Mouse (Mus musculus) embryonic facial prominence, embryonic 10.5 days (tissue): ENCODE measurements around the gene Pigk. TPM values are rescaled to one million over a fixed set of nuclear protein-coding genes. Genes with fewer than 3 reads are reported as not detected.

Source experiments
- DNase-seq: peaks from one replicate; pipeline ENCODE4 v3.0.0-alpha.2; 2017; ENCODE audit warnings: low spot score
- H3K27ac ChIP-seq: fragments of 300-500 bp; sonication (generic); replicated peaks from 2 replicates; pipeline ENCODE4 v1.5.1; 2016; ENCODE audit warnings: mild to moderate bottlenecking
- H3K27me3 ChIP-seq: fragments of 300-500 bp; sonication (generic); replicated peaks from 2 replicates; pipeline ENCODE4 v1.6.1; 2016; ENCODE audit warnings: low read depth, mild to moderate bottlenecking; ENCODE audit not compliant: poor library complexity, severe bottlenecking
- H3K36me3 ChIP-seq: fragments of 300-500 bp; sonication (generic); replicated peaks from 2 replicates; pipeline ENCODE4 v1.6.1; 2016; ENCODE audit warnings: mild to moderate bottlenecking, moderate library complexity
- H3K4me1 ChIP-seq: fragments of 300-500 bp; sonication (generic); 2 replicates; pipeline ENCODE4 v1.6.1; 2016
- H3K4me3 ChIP-seq: fragments of 300-500 bp; sonication (generic); 2 replicates; pipeline ENCODE4 v1.5.1; 2016; ENCODE audit warnings: mild to moderate bottlenecking, moderate library complexity
- H3K9me3 ChIP-seq: fragments of 300-500 bp; sonication (generic); 2 replicates; pipeline ENCODE4 v1.6.1; 2016; ENCODE audit warnings: mild to moderate bottlenecking
- WGBS: fragments of 180-500 bp; shearing (Covaris S2); methylation state at CpG from one replicate; pipeline ENCODE4 v1.1.7; 2016; 5-methylcytosine and 5-hydroxymethylcytosine counted together
- polyA plus RNA-seq: library from polyadenylated mRNA; unstranded; fragments of >200 nt; fragmentation: Nextera tagmentation; extraction: Ambion mirVana; gene quantifications from 2 replicates; pipeline ENCODE4 v1.2.1, GENCODE M21; 2016

Pigk gene
- polyA plus RNA-seq, 1 experiment from 2014 or later = 34.1 TPM

GRCm38 (mm10) chr3:152832436-152832835 lies 118.5 kb downstream of the Pigk start:
- 95% methylated on average over 4 of the region's 4 CpGs for WGBS
- Histone ChIP-seq H3K9me3 (no peaks in the 10 kb centered on the region), H3K4me1 (peaks cover 9% of the 10 kb centered on the region), H3K27me3 (no peaks in the 10 kb centered on the region), H3K36me3 (no peaks in the 10 kb centered on the region), H3K27ac (no peak overlapping the region), H3K4me3 (no peak overlapping the region)
- no peak for DNase-seq

GRCm38 (mm10) chr3:152837407-152837806 lies 123.5 kb downstream of the Pigk start:
- WGBS = 83% methylated on average over 2 of the region's 2 CpGs
- DNase-seq = no peak
- 0 out of 2 replicates have a peak, but pooled peaks cover 6% of the 10 kb centered on the region for H3K4me1 ChIP-seq
- H3K4me3 ChIP-seq = no peak overlapping the region
- H3K27me3 ChIP-seq = no peaks in the 10 kb centered on the region
- no peaks in the 10 kb centered on the region for H3K9me3 ChIP-seq
- no peak overlapping the region for H3K27ac ChIP-seq
- H3K36me3 ChIP-seq = no peaks in the 10 kb centered on the region

GRCm38 (mm10) chr3:152837938-152838337 lies 124.0 kb downstream of the Pigk start:
- no peaks in the 10 kb centered on the region for H3K36me3 ChIP-seq
- 91% methylated on average over 1 of the region's 1 CpGs for WGBS

DNA sequence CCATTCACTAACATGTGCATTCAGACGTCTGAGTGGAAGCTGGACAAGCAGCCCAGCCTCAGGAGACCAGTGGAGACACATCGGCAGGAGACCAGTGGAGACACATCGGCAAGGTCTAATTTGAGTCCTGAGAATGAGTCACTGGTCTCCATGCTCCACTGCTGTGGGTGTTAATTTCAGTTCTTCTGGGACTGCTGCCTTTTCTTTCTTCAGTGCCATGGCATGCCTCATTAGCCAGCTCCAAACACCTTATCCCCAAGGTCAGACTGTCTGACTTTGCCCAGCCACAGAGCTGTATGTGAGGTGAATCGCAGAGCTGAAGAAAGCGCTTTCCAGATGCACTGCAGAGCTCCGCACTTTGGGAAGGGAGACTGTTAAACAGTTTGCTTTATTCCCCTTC lies 127.4 kb downstream of the Pigk start:
- Histone ChIP-seq H3K4me1 (0 out of 2 replicates have a peak, but pooled peaks cover 6% of the 10 kb centered on the region), H3K9me3 (no peaks in the 10 kb centered on the region), H3K36me3 (no peaks in the 10 kb centered on the region), H3K4me3 (no peak overlapping the region), H3K27me3 (no peaks in the 10 kb centered on the region), H3K27ac (no peak overlapping the region)
- WGBS = 90% methylated on average over 6 of the region's 6 CpGs
- no peak for DNase-seq

More at GRCm38 (mm10) chr3:152837938-152838337, 124.0 kb downstream of the Pigk start:
- no peaks in the 10 kb centered on the region for H3K9me3 ChIP-seq
- no peak for DNase-seq
- H3K27ac ChIP-seq = no peak overlapping the region
- 0 out of 2 replicates have a peak, but pooled peaks cover 6% of the 10 kb centered on the region for H3K4me1 ChIP-seq
- no peak overlapping the region for H3K4me3 ChIP-seq
- no peaks in the 10 kb centered on the region for H3K27me3 ChIP-seq

GRCm38 (mm10) chr3:152842648-152843047 lies 128.7 kb downstream of the Pigk start:
- no peak overlapping the region for H3K27ac ChIP-seq
- no peak overlapping the region for H3K4me3 ChIP-seq
- H3K4me1 ChIP-seq = peaks cover 9% of the 10 kb centered on the region; the same call in 1 of the 2 replicates
- no peak for DNase-seq
- H3K36me3 ChIP-seq = no peaks in the 10 kb centered on the region
- 82% methylated on average over 3 of the region's 3 CpGs for WGBS
- H3K9me3 ChIP-seq = no peaks in the 10 kb centered on the region
- H3K27me3 ChIP-seq = no peaks in the 10 kb centered on the region

- DNase-seq = no peak
- Histone ChIP-seq H3K4me1 (peaks cover 11% of the 10 kb centered on the region; the same call in 1 of the 2 replicates), H3K36me3 (no peaks in the 10 kb centered on the region), H3K4me3 (no peak overlapping the region), H3K9me3 (no peaks in the 10 kb centered on the region), H3K27me3 (no peaks in the 10 kb centered on the region), H3K27ac (no peak overlapping the region)
These were observed 130.0 kb downstream of the Pigk start for GRCm38 (mm10) chr3:152843925-152844324.

GRCm38 (mm10) chr3:152855006-152855614 lies 141.2 kb downstream of the Pigk start:
- H3K9me3 ChIP-seq = no peaks in the 10 kb centered on the region
- no peak overlapping the region for H3K27ac ChIP-seq
- DNase-seq = peak; percentile 34
- H3K36me3 ChIP-seq = no peaks in the 10 kb centered on the region
- peaks cover 3% of the 10 kb centered on the region; the same call in 1 of the 2 replicates for H3K27me3 ChIP-seq
- peaks cover 21% of the 10 kb centered on the region for H3K4me1 ChIP-seq
- H3K4me3 ChIP-seq = no peak overlapping the region
- WGBS = 51% methylated on average over 12 of the region's 12 CpGs

DNA sequence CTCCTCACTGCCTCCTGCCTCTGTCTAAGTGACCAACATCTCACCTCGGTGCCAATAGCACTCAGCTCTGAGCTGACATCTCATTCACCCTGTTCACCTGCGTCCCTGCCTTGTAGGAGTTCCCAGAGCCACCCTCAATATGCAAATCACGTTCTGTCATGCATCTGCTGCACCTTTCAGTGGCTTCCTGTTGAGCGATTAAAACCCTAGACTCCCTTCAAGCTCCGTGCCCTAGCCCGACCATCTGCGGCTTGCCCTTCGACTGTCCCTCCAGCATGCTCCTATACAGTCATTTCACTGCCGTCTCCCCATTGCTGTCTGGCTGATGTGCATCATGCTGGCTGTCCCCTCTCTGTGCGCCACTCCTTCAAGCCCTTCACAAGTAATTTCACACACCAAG lies 142.2 kb downstream of the Pigk start:
- no peak for DNase-seq
- H3K27ac ChIP-seq = no peak overlapping the region
- WGBS = 71% methylated on average over 10 of the region's 10 CpGs
- H3K4me3 ChIP-seq = no peak overlapping the region
- H3K4me1 ChIP-seq = peaks cover 20% of the 10 kb centered on the region
- peaks cover 2% of the 10 kb centered on the region; the same call in 1 of the 2 replicates for H3K27me3 ChIP-seq
- no peaks in the 10 kb centered on the region for H3K36me3 ChIP-seq
- H3K9me3 ChIP-seq = no peaks in the 10 kb centered on the region

GRCm38 (mm10) chr3:152861450-152861849 lies 147.6 kb downstream of the Pigk start:
- H3K9me3 ChIP-seq = 0 out of 2 replicates have a peak, but pooled peaks cover 2% of the 10 kb centered on the region
- WGBS = 86% methylated on average over 4 of the region's 4 CpGs
- no peaks in the 10 kb centered on the region; the same call in 1 of the 2 replicates for H3K27me3 ChIP-seq
- no peaks in the 10 kb centered on the region for H3K36me3 ChIP-seq
- no peak overlapping the region for H3K4me3 ChIP-seq
- H3K4me1 ChIP-seq = peaks cover 6% of the 10 kb centered on the region; the same call in 1 of the 2 replicates
- DNase-seq = no peak
- H3K27ac ChIP-seq = no peak overlapping the region

DNA sequence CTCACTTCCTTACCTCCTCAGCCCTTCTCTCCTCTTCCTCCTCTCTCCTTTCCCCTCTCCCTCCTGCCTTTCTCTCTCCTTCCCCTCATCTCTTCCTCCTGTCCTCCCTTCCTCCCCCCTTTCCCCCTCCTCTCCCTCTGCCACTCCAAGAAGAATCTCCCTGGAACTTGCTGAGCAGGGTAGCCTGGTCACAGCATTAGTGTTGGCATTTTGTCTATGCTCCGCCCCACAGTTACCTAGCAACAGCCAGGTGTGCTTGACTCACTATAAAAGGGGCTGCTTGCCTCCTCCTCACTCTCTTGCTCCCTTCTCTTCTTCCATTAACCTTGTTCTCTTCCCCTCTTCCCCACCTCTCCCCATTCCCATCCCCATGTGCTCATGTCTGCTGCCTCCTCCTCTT lies 148.1 kb downstream of the Pigk start:
- Histone ChIP-seq H3K27me3 (no peaks in the 10 kb centered on the region; the same call in 1 of the 2 replicates), H3K36me3 (no peaks in the 10 kb centered on the region), H3K4me3 (no peak overlapping the region), H3K4me1 (peaks cover 6% of the 10 kb centered on the region; the same call in 1 of the 2 replicates), H3K27ac (no peak overlapping the region), H3K9me3 (0 out of 2 replicates have a peak, but pooled peaks cover 2% of the 10 kb centered on the region)
- DNase-seq = peak; percentile 23
- WGBS = 78% methylated on average over 1 of the region's 1 CpGs

DNA sequence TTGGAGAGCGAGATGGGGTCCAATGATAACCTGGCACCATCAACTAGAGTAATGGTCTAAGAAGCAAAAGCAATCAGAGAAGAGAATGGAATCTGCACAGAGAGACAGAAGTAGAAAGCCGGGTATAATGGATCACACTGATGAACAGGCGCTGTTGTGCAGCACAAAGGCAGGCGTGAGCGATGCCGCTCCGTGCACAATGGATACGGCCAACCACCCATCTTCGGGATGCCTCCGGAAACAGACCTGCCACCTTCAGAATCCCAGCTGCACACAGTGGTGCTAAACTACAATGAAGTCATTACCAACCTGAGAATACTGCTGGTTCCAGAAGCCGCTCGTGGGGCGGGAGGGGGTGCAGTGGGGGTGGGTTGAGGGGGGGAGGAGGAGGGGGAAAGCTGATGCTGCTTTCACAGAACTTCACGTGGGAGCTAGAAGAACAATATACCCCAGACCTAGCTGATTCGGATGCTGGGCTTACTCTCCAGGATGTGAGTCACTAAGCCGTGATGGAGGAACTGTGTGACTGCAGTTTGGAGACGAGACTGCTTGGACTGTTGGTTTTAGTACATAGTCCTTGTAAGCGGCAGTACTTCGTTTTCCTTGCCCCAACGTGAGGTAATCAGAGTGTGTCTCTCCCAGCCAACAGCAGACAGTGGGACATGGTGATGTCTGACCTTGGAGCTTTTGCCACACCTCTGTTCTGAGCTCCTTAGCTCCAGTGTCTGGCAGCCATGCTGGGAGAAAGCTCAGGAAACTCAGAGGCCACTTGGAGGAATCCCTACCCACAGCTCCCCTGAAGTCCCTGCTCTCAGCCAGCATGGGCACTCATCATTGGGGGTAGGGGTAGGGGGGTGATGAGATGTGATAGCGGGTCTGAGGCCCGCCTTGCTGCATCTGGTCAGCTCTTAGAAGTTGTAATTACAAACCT lies 152.4 kb downstream of the Pigk start:
- DNase-seq = no peak
- no peak overlapping the region for H3K4me3 ChIP-seq
- H3K27ac ChIP-seq = no peak overlapping the region
- 0 out of 2 replicates have a peak, but pooled peaks cover 2% of the 10 kb centered on the region for H3K9me3 ChIP-seq
- no peaks in the 10 kb centered on the region for H3K36me3 ChIP-seq
- no peaks in the 10 kb centered on the region for H3K27me3 ChIP-seq
- WGBS = 87% methylated on average over 22 of the region's 22 CpGs
- H3K4me1 ChIP-seq = peaks cover 6% of the 10 kb centered on the region; the same call in 1 of the 2 replicates

DNA sequence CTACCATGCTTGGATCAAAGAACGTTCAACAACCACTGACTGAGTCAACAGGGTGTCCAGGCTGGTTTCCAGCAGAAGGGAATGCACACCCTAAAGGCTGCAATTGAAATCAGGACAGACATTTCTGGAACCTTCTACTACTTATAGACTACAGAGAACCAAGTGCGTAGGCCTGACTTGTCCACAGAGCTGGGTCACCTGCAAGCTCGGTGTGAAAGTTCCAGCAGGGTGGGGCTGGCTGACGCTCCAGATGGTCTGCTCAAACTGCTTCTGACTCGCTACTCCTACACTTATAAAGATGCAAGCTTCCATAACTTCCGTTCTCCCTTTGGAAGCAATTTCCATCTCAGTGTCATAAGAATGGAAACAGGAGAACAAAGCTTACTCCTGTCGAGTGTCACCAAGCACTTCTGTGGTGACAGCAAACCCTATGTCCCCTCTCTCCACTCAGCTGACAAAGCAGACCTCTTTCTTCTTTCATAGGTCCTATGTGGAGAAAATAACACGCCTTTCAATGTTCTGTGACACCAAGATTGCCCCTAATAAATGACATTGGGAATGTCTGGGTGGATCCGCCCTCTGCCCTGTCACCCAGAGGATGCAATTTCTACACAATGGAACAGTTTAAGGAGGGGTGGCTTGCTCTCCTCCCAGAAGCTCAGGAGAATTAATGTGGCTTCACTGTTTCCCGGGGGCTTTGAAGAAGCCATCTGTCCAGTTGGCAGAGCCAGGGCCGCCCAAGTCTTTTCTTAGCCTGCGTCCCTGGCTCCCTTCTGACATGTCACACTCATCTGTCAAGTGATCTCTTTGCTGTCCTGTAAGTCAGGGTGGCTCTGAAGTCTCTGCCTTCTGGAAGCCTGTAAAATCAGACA lies 154.0 kb downstream of the Pigk start:
- Histone ChIP-seq H3K27ac (no peak overlapping the region), H3K4me1 (0 out of 2 replicates have a peak, but pooled peaks cover 3% of the 10 kb centered on the region), H3K27me3 (no peaks in the 10 kb centered on the region), H3K9me3 (0 out of 2 replicates have a peak, but pooled peaks cover 2% of the 10 kb centered on the region), H3K4me3 (no peak overlapping the region), H3K36me3 (no peaks in the 10 kb centered on the region)
- 86% methylated on average over 12 of the region's 12 CpGs for WGBS
- DNase-seq = no peak
